Mouse (Mus musculus) embryo, embryonic 9.5 days (tissue): ENCODE results near the gene Arid3c.

ENCODE experiments used
- DNase-seq: peaks from one replicate; pipeline ENCODE4 v3.0.0-alpha.2; 2017; ENCODE audit errors: extremely low spot score

The Arid3c gene

GRCm38 (mm10) chr4:41678863-41679262 is 52.1 kb downstream of the Arid3c start:
- DNase-seq: no peak

- no peak for DNase-seq
These were observed 53.8 kb downstream of the Arid3c start for GRCm38 (mm10) chr4:41677006-41677629.

GRCm38 (mm10) chr4:41676248-41677005 is 54.5 kb downstream of the Arid3c start:
- DNase-seq: no peak
